Mouse (Mus musculus) cortical plate, adult 2 months (tissue): Measurements from ENCODE around the gene Aldh3b1.

Experiments
- CTCF ChIP-seq: fragments of 200-500 bp; IDR thresholded peaks from 2 replicates; pipeline ENCODE4 v1.5.1; 2011; ENCODE audit warnings: mild to moderate bottlenecking, control low read depth, low read length; ENCODE audit not compliant: insufficient read depth; ENCODE audit errors: extremely low read depth
- POLR2A ChIP-seq: fragments of 200-500 bp; IDR thresholded peaks from 2 replicates; pipeline ENCODE4 v1.6.1; 2011; ENCODE audit warnings: mild to moderate bottlenecking, low read length, control low read depth; ENCODE audit not compliant: insufficient read depth; ENCODE audit errors: extremely low read depth

GRCm38 (mm10) chr19:3889096-3889495 lies 40.5 kb downstream of the Aldh3b1 start:
- no peak for TF ChIP-seq CTCF
- TF ChIP-seq POLR2A, result no peak
